Mouse (Mus musculus) lung, embryonic 16.5 days (tissue): ENCODE results near the gene Ubr7. TPM values are rescaled to one million over a fixed set of nuclear protein-coding genes. Genes with fewer than 3 reads are reported as not detected.
A peak's percentile ranks its signal among the peaks of the same experiment; 100 is the strongest.

Source experiments
- ATAC-seq: fragments of 200-750 bp; cut with Nextera tagmentation; 2 replicates; pipeline ENCODE4 v1.8.0; 2017; ENCODE audit warnings: low read depth, mild to moderate bottlenecking, moderate library complexity
- H3K27ac ChIP-seq: fragments of 300-500 bp; sonication (generic); 2 replicates; pipeline ENCODE4 v1.5.1; 2014; ENCODE audit warnings: mild to moderate bottlenecking, control low read depth, low read length
- H3K27me3 ChIP-seq: fragments of 300-500 bp; sonication (generic); 2 replicates; pipeline ENCODE4 v1.6.1; 2014; ENCODE audit warnings: low read depth, low read length, mixed read lengths; ENCODE audit not compliant: control insufficient read depth, insufficient read depth
- H3K36me3 ChIP-seq: fragments of 300-500 bp; sonication (generic); 2 replicates; pipeline ENCODE4 v1.6.1; 2014; ENCODE audit warnings: low read length; ENCODE audit not compliant: control insufficient read depth, insufficient read depth
- H3K4me1 ChIP-seq: fragments of 300-500 bp; sonication (generic); replicated peaks from 2 replicates; pipeline ENCODE4 v1.6.1; 2014; ENCODE audit warnings: low read length, mixed read lengths; ENCODE audit not compliant: control insufficient read depth, insufficient read depth
- H3K4me2 ChIP-seq: fragments of 300-500 bp; sonication (generic); 2 replicates; pipeline ENCODE4 v1.6.1; 2014; ENCODE audit warnings: low read depth, low read length, control low read depth
- H3K4me3 ChIP-seq: fragments of 300-500 bp; sonication (generic); 2 replicates; pipeline ENCODE4 v1.5.1; 2014; ENCODE audit warnings: mild to moderate bottlenecking, low read length, control low read depth
- H3K9ac ChIP-seq: fragments of 300-500 bp; sonication (generic); 2 replicates; pipeline ENCODE4 v1.6.1; 2014; ENCODE audit warnings: low read length, control low read depth
- H3K9me3 ChIP-seq: fragments of 300-500 bp; sonication (generic); 2 replicates; pipeline ENCODE4 v1.6.1; 2016; ENCODE audit warnings: low read length; ENCODE audit not compliant: control insufficient read depth
- WGBS: fragments of 180-500 bp; shearing (Covaris S2); extraction: QIAGEN DNeasy Blood & Tissue Kit; methylation state at CpG from one replicate; pipeline ENCODE4 v1.1.7; 2014; 5-methylcytosine and 5-hydroxymethylcytosine counted together
- polyA plus RNA-seq: library from polyadenylated mRNA; unstranded; fragments of >200 nt; fragmentation: Nextera tagmentation; extraction: Ambion mirVana; gene quantifications from 2 replicates; pipeline ENCODE4 v1.2.1, GENCODE M21; 2015

The Ubr7 gene
- polyA plus RNA-seq, 1 experiment from 2014 or later: 40.7 TPM

DNA sequence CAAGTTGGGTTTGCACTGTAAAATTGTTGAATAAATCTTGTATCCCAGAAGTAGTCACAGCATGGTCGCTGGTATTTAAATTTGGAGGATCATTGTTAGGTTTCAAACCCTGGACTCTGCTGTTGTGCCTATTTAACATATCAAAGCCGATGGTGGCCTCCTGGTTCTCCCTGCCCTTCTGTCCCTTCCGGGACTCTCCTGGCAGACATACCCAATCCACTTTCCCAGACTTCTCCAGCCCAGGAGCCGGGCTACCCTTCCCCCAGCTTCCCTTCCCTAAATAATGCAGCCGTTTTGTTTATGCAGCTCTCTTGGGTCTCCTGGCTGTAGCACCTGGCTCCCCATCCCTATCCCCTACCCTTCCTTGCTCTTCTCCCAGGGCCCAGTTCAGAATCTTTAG is 1.2 kb downstream of the Ubr7 start:
- no peak for ATAC-seq
- Histone ChIP-seq H3K4me3 (peak overlapping the region; percentile 70), H3K4me1 (peaks cover 16% of the 10 kb centered on the region), H3K27ac (no peak overlapping the region), H3K36me3 (0 out of 2 replicates have a peak, but pooled peaks cover 2% of the 10 kb centered on the region), H3K9ac (peak overlapping the region; percentile 73), H3K27me3 (no peaks in the 10 kb centered on the region), H3K9me3 (no peaks in the 10 kb centered on the region), H3K4me2 (peak overlapping the region; percentile 83)
- 4% methylated on average over 5 of the region's 5 CpGs for WGBS

DNA sequence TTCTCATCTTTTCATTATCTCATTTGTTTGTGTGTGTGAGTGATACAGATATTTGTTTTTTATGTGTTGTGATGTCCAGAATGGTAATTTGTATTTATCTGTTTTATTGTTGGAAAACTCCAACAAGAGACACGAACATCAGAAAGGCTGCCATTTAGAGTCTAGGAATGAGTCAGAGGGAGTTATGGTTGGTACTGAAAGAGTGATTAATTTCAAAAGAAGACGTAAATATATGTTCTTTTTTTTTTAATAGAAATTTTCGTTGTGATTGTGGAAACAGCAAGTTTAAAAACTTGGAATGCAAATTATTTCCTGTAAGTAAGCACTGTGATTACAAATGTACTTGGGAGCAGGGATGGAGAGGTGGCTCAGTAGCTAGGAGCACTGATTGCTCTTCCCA is 3.9 kb downstream of the Ubr7 start:
- H3K27me3 ChIP-seq: no peaks in the 10 kb centered on the region
- no peak overlapping the region for H3K4me2 ChIP-seq
- peaks cover 5% of the 10 kb centered on the region; the same call in 1 of the 2 replicates for H3K36me3 ChIP-seq
- H3K4me1 ChIP-seq: peaks cover 10% of the 10 kb centered on the region
- no peak for ATAC-seq
- 78% methylated on average over 3 of the region's 3 CpGs for WGBS
- no peaks in the 10 kb centered on the region for H3K9me3 ChIP-seq
- H3K27ac ChIP-seq: no peak overlapping the region
- no peak overlapping the region for H3K4me3 ChIP-seq
- H3K9ac ChIP-seq: no peak overlapping the region

DNA sequence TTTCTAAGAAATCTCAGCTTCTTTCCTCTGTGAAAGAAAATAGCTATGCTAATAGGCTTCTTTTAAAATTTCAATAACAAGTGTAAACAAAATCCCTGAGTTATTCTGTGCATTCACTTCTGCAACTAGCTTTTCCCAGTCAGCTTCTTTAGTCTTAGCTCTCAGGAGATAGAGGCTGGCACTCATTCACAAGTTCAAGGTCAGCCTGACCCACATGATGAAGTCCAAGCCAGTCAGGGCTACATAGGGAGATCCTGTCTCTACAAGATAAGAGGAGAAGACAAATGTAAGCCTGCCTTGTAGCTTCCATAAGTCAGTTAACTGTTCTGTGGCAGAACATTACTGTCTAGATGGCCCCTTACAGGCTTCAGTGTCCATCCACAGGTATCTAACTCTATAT is 5.9 kb downstream of the Ubr7 start:
- H3K27me3 ChIP-seq: no peaks in the 10 kb centered on the region
- no peak overlapping the region for H3K4me2 ChIP-seq
- no peak overlapping the region for H3K4me3 ChIP-seq
- peaks cover 16% of the 10 kb centered on the region for H3K36me3 ChIP-seq
- H3K9ac ChIP-seq: no peak overlapping the region
- H3K9me3 ChIP-seq: no peaks in the 10 kb centered on the region
- peaks cover 9% of the 10 kb centered on the region for H3K4me1 ChIP-seq
- no peak overlapping the region for H3K27ac ChIP-seq
- ATAC-seq: no peak

DNA sequence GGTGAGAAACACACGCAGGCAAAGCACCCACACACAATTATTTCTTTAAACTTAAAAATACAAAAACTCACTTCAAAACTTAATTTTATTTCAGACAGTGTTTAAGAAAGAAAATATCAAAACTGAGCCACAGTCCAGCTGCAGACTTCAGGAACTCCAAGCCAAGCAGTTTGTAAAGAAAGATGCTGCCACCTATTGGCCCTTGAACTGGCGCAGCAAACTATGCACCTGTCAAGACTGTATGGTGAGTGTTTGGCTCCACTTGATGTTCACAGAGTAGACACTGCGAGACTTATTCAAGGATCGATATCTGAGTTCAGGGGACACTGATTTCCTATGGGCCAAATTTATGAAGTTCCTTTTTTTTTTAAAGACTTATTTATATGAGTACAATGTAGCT is 11.2 kb downstream of the Ubr7 start:
- Histone ChIP-seq H3K4me1 (no peaks in the 10 kb centered on the region), H3K36me3 (peaks cover 43% of the 10 kb centered on the region), H3K27ac (no peak overlapping the region), H3K9me3 (no peaks in the 10 kb centered on the region), H3K4me3 (no peak overlapping the region), H3K4me2 (no peak overlapping the region), H3K27me3 (no peaks in the 10 kb centered on the region), H3K9ac (no peak overlapping the region)
- no peak for ATAC-seq
- WGBS: 90% methylated on average over 4 of the region's 4 CpGs

DNA sequence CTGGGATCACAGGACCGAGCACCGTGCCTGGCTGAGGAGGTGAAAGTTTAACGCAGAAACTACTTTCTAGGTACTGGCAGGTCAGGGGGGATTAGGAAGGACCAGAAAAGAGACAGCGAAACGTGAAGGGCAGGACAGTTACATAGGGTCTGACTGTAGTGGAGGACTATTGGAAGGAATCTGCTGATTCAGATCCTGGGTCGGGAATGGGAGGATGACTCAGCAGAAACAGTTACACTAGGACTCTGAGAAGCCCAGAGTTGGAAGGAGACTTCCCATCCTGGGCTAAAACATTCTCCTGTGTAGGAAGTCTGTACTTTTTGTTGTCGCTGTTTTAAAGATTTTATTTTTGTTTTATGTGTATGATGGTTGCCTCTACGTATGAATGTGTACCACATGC is 13.8 kb downstream of the Ubr7 start:
- Histone ChIP-seq H3K27me3 (no peaks in the 10 kb centered on the region), H3K4me1 (no peaks in the 10 kb centered on the region), H3K27ac (no peak overlapping the region), H3K4me3 (no peak overlapping the region), H3K9ac (no peak overlapping the region), H3K9me3 (no peaks in the 10 kb centered on the region), H3K4me2 (no peak overlapping the region), H3K36me3 (peaks cover 45% of the 10 kb centered on the region)
- 95% methylated on average over 8 of the region's 8 CpGs for WGBS
- ATAC-seq: no peak

DNA sequence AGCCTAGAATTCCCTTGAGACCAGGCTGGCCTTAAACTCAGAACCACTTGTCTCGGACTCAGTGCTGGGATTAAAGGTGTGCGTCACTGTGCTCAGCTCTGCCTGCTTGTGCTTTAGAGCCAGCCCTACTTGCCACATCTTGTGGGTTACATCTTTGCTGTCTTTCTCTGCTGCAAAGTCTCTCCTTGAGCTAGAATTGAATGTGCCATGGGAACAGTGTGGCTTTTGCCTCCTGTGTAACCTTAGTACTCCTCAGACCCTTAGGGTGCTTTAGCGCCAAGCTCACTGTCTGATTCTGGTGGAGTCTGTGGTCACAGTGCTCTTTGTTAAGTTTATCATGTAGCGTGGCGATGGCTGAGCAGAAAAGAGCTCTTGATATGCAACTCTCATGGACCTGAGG is 14.9 kb downstream of the Ubr7 start:
- WGBS: 90% methylated on average over 5 of the region's 5 CpGs
- no peaks in the 10 kb centered on the region for H3K9me3 ChIP-seq
- H3K27me3 ChIP-seq: no peaks in the 10 kb centered on the region
- ATAC-seq: no peak
- H3K27ac ChIP-seq: no peak overlapping the region
- H3K9ac ChIP-seq: no peak overlapping the region
- no peak overlapping the region for H3K4me2 ChIP-seq
- no peaks in the 10 kb centered on the region for H3K4me1 ChIP-seq
- H3K36me3 ChIP-seq: peaks cover 43% of the 10 kb centered on the region
- no peak overlapping the region for H3K4me3 ChIP-seq

DNA sequence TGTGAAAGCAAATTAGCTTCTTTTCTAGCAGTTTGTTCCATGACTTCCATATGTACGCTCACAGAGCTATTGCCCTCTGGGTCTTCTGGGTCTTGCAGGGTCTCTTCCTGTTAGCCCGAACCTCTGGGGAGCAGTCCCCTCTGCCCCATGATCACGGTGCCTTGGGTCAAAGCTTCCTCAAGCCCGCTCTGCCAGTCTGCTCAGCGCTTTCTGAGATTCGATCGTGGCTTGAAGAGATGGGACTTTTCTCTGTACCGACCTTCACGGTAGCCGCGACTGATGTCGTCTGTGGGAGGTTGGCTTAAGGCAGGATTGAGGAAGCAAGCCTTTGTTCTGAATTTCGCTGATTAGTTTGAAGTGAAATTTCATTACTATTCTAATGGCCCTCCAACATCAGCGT is 18.3 kb downstream of the Ubr7 start:
- H3K27ac ChIP-seq: no peak overlapping the region
- H3K36me3 ChIP-seq: peaks cover 19% of the 10 kb centered on the region
- H3K4me3 ChIP-seq: no peak overlapping the region
- 94% methylated on average over 14 of the region's 14 CpGs for WGBS
- H3K4me1 ChIP-seq: no peaks in the 10 kb centered on the region
- H3K9me3 ChIP-seq: no peaks in the 10 kb centered on the region
- H3K4me2 ChIP-seq: no peak overlapping the region
- no peak overlapping the region for H3K9ac ChIP-seq
- no peaks in the 10 kb centered on the region for H3K27me3 ChIP-seq
- ATAC-seq: no peak

DNA sequence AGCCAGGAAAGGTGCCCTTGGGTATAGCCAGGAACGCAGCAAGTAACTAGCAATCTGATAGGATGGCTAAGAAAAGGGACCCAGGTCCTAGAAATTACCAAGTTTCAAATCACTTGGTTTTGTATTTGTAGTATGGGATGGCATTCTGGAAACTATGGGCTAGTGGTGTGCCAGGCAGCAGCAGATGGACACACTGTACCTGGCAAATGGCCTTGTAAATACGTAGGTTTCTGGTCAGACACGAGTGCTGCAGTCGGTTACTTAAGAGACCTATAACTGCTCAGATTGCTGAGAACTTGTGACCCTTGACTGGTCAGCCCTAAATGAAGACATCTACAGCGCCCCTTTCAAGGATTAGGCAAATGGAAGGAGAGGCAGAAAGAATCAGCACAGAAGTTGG is 20.4 kb downstream of the Ubr7 start:
- no peak overlapping the region for H3K4me2 ChIP-seq
- H3K36me3 ChIP-seq: peaks cover 8% of the 10 kb centered on the region; the same call in 1 of the 2 replicates
- H3K27me3 ChIP-seq: no peaks in the 10 kb centered on the region
- no peaks in the 10 kb centered on the region for H3K4me1 ChIP-seq
- ATAC-seq: no peak
- H3K9ac ChIP-seq: no peak overlapping the region
- H3K27ac ChIP-seq: no peak overlapping the region
- WGBS: 85% methylated on average over 5 of the region's 5 CpGs
- H3K4me3 ChIP-seq: no peak overlapping the region
- no peaks in the 10 kb centered on the region for H3K9me3 ChIP-seq

DNA sequence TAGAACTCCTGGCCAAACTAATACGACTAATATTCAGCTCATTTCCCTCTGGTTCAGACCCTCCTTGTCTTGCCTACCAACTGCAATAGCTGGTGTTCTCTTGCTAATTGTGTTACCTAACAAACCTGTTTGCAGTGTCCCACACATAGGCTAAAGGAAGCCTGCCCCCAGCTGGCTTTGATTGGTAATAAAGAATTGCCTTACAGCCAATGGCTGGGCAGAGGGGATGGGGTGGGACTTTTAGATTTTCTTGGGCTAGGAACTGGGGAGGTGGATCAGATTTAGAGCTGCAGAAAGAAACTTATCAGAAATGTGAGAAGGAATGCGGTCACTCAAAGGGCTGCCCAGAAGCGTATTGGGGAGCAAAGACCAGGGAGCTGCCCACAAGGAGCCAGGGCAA is 21.7 kb downstream of the Ubr7 start:
- Histone ChIP-seq H3K27ac (no peak overlapping the region), H3K9me3 (no peaks in the 10 kb centered on the region), H3K4me3 (no peak overlapping the region), H3K4me1 (no peaks in the 10 kb centered on the region), H3K4me2 (no peak overlapping the region), H3K27me3 (no peaks in the 10 kb centered on the region), H3K9ac (no peak overlapping the region), H3K36me3 (peaks cover 8% of the 10 kb centered on the region; the same call in 1 of the 2 replicates)
- ATAC-seq: peak; percentile 23; the same call in 1 of the 2 replicates
- 44% methylated on average over 3 of the region's 3 CpGs for WGBS

DNA sequence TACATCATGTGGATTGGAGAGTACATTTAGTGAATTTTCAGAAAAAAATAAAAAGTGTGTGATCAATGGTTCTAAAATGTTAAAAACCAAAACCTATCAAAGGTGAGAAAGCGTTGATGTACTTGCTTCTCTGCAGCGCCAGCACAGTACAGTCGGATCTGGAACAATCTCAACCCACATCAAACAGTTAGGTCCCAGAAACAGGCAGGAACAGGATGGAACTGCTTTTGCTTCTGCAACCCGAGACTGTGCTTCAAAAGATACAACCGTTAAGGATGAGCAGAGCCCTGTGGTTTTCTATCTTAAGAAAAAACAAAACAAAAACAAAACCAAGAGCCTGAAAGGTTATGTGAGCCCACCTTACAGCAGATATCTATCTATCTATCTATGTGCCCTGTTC is 25.1 kb downstream of the Ubr7 start:
- Histone ChIP-seq H3K4me3 (no peak overlapping the region), H3K36me3 (peaks cover 21% of the 10 kb centered on the region), H3K9ac (no peak overlapping the region), H3K27ac (no peak overlapping the region), H3K9me3 (no peaks in the 10 kb centered on the region), H3K4me2 (no peak overlapping the region), H3K4me1 (no peaks in the 10 kb centered on the region), H3K27me3 (no peaks in the 10 kb centered on the region)
- WGBS: 87% methylated on average over 5 of the region's 5 CpGs
- ATAC-seq: no peak
